Mouse (Mus musculus): ENCODE data around the gene Mrpl33. TPM values are rescaled to one million over a fixed set of nuclear protein-coding genes. Genes with fewer than 3 reads are reported as not detected.
"Not testable (repeated sequence)": the region's sequence is repeated elsewhere in the genome, so short reads cannot be mapped to it uniquely, and the experiment has no call there.

The Mrpl33 gene
- total RNA-seq, 2 experiments from 2014 or later: 116 to 121 TPM

GRCm38 (mm10) chr5:31591122-31591521 is 5.6 kb upstream of the Mrpl33 start:
- intact Hi-C loops (cut with DNase I): loop anchor here (10.0 kb wide), 1 partner anchor 544 kb away; the partner anchor contains the start of gene Fosl2
- no peak for DNase-seq

GRCm38 (mm10) chr5:31595868-31596267 is 867 bp upstream of the Mrpl33 start:
- DNase-seq: no peak
- intact Hi-C loops (cut with DNase I): loop anchor here (10.0 kb wide), 1 partner anchor 539 kb away; the partner anchor contains the start of gene Fosl2

GRCm38 (mm10) chr5:31597430-31597944 is 752 bp downstream of the Mrpl33 start:
- DNase-seq: no peak
- intact Hi-C loops (cut with DNase I): loop anchor here (10.0 kb wide), 1 partner anchor 537 kb away; the partner anchor contains the start of gene Fosl2

- intact Hi-C loops (cut with DNase I): loop anchor here (10.0 kb wide), 1 partner anchor 537 kb away; the partner anchor contains the start of gene Fosl2
- DNase-seq: no peak
These were observed 1.4 kb downstream of the Mrpl33 start for GRCm38 (mm10) chr5:31598121-31598520.

GRCm38 (mm10) chr5:31598579-31598978 is 1.8 kb downstream of the Mrpl33 start:
- peak; percentile 33 for DNase-seq
- intact Hi-C loops (cut with DNase I): loop anchor here (10.0 kb wide), 1 partner anchor 536 kb away; the partner anchor contains the start of gene Fosl2

- intact Hi-C loops (cut with DNase I): loop anchor here (10.0 kb wide), 1 partner anchor 536 kb away; the partner anchor contains the start of gene Fosl2
- DNase-seq: no peak
These were observed 2.4 kb downstream of the Mrpl33 start for GRCm38 (mm10) chr5:31599161-31599560.

- intact Hi-C loops (cut with DNase I): no loop called here
- no peak for DNase-seq
These were observed 4.5 kb downstream of the Mrpl33 start for GRCm38 (mm10) chr5:31601162-31601722.

GRCm38 (mm10) chr5:31602377-31602776 is 5.6 kb downstream of the Mrpl33 start:
- DNase-seq: no peak
- intact Hi-C loops (cut with DNase I): no loop called here

GRCm38 (mm10) chr5:31603766-31604165 is 7.0 kb downstream of the Mrpl33 start:
- DNase-seq: no peak

GRCm38 (mm10) chr5:31606151-31606550 is 9.4 kb downstream of the Mrpl33 start:
- intact Hi-C loops (cut with DNase I): no loop called here
- DNase-seq: no peak

More at GRCm38 (mm10) chr5:31603766-31604165, 7.0 kb downstream of the Mrpl33 start:
- intact Hi-C loops (cut with DNase I): no loop called here

GRCm38 (mm10) chr5:31610376-31611086 is 13.8 kb downstream of the Mrpl33 start:
- intact Hi-C loops (cut with DNase I): no loop called here

GRCm38 (mm10) chr5:31611186-31611585 is 14.5 kb downstream of the Mrpl33 start:
- intact Hi-C loops (cut with DNase I): no loop called here
- DNase-seq: no peak

More at GRCm38 (mm10) chr5:31610376-31611086, 13.8 kb downstream of the Mrpl33 start:
- DNase-seq: no peak

- intact Hi-C loops (cut with DNase I): no loop called here
- peak; percentile 84 for DNase-seq
These were observed 17.1 kb downstream of the Mrpl33 start for GRCm38 (mm10) chr5:31613852-31614286.

GRCm38 (mm10) chr5:31614339-31615025 is 17.7 kb downstream of the Mrpl33 start:
- intact Hi-C loops (cut with DNase I): no loop called here
- DNase-seq: no peak

GRCm38 (mm10) chr5:31620326-31620725 is 23.6 kb downstream of the Mrpl33 start:
- intact Hi-C loops (cut with DNase I): no loop called here
- DNase-seq: no peak

- intact Hi-C loops (cut with DNase I): no loop called here
- DNase-seq: no peak
These were observed 30.4 kb downstream of the Mrpl33 start for GRCm38 (mm10) chr5:31627117-31627516.

- intact Hi-C loops (cut with DNase I): no loop called here
- DNase-seq: no peak
These were observed 31.1 kb downstream of the Mrpl33 start for GRCm38 (mm10) chr5:31627562-31628526.

- intact Hi-C loops (cut with DNase I): no loop called here
- DNase-seq: no peak
These were observed 31.8 kb downstream of the Mrpl33 start for GRCm38 (mm10) chr5:31628555-31628954.

GRCm38 (mm10) chr5:31630064-31630463 is 33.3 kb downstream of the Mrpl33 start:
- DNase-seq: no peak
- intact Hi-C loops (cut with DNase I): no loop called here

- DNase-seq; intact Hi-C loops (cut with DNase I): not testable (repeated sequence)
These were observed 34.4 kb downstream of the Mrpl33 start for GRCm38 (mm10) chr5:31631169-31631568.
